Mouse (Mus musculus) cerebellum, adult 2 months (tissue): Measurements from ENCODE around the gene Kcnk2.

Source experiments
- CTCF ChIP-seq: fragments of 200-500 bp; IDR thresholded peaks from 2 replicates; pipeline ENCODE4 v1.5.1; 2011; ENCODE audit warnings: low read depth, mild to moderate bottlenecking, control low read depth, low read length, moderate library complexity, borderline replicate concordance; ENCODE audit not compliant: insufficient read depth
- POLR2A ChIP-seq: fragments of 200-500 bp; IDR thresholded peaks from 2 replicates; pipeline ENCODE4 v1.6.1; 2011; ENCODE audit warnings: low read length, control low read depth, borderline replicate concordance; ENCODE audit not compliant: insufficient read depth

- no peak for TF ChIP-seq POLR2A
- no peak for TF ChIP-seq CTCF
These were observed 148.9 kb downstream of the Kcnk2 start for GRCm38 (mm10) chr1:189253207-189253606.
